Mouse (Mus musculus) spleen, postnatal 36 days (tissue): ENCODE measurements around the gene Gm9936.
"Not testable (repeated sequence)": the region's sequence is repeated elsewhere in the genome, so short reads cannot be mapped to it uniquely, and the experiment has no call there.

Experiments
- DNase-seq, 2 experiments: peaks; one replicate each; pipeline ENCODE4 v3.0.0; 2022; ENCODE audit warnings: low spot score in 2 of 2, mixed read lengths in 1 of 2

Gene Gm9936

DNA sequence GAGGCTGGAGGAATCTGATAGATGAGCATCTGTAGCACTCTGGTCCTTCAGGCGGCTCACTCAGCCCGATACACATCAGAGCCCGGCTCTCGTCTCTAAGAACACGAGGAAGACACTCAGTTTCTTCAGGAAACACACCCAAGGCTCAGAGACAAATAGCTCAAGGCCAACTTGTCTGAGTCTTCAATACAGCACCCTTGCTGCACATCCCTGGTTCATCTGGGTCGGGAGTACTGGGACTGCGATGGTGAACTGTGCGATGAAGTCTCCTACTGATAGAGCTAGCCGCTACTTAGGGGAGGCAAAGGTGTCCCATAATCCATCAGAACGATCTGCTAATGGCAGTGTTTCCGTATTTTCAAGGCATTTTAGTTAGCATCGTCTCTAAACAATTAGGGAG lies at the start of gene Gm9936:
Gene Gm9936, minus strand, starts transcription at position 101 of the 400 bp plus-strand sequence.
- no peak for DNase-seq

GRCm38 (mm10) chr5:114902413-114902812 lies 43.9 kb upstream of the Gm9936 start:
- DNase-seq, result peak; percentile 36

- no peak for DNase-seq
Observed at GRCm38 (mm10) chr5:114898857-114899256, 40.4 kb upstream of the Gm9936 start.

DNA sequence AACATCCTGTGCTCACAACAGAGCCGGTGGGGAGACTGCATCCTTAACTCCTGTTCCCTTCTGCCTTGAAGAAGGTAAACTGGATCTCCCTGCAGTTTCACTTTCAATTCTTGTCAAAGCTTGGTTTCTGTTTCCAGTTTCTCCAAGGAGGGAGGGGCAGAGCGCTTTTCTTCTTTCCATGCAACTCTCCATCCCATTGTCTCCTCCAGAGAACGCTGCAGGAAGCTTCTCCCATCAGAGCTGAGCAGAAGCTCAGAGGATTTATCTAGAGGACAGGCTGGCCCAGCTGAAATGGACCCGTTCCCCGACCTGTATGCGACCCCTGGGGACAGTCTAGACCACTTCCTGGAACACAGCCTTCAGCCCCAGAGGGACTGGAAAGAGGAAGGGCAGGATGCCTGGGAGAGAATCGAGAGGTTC lies 38.9 kb upstream of the Gm9936 start:
- no peak for DNase-seq

DNA sequence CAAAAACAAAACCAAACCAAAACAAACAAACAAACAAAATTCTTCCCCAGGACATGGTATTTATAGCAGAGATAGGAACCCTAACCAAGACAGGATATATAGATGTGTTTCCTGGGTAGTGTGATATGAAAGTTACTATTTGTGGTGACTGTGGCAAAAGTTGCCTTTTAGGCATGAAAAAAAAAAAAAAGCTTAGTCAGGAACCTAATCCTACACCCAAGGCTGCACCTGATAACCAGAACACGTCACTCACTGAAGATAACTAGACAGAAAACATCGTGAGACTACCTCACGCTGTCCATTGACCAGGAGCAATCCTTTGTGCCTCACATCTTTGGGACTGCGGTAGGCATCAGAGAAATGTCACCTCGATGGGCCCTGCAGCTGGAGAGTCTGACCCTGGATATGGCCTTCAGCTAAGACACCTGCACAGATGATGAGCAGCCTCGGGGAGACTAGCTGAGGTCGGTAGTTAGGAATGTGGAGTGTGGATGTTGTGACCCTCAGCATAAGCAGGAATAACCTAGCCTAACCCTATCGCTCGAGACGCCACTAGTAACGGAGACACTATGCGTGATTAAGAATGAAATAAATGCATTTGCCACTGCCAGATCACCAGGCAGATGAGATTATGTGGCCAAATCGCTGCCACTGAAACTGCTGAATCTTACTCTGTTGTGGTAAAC lies 38.3 kb upstream of the Gm9936 start, which contains the start of gene Oasl2:
Gene Oasl2, plus strand, starts transcription at position 249 of the 686 bp plus-strand sequence.
- no peak for DNase-seq

DNA sequence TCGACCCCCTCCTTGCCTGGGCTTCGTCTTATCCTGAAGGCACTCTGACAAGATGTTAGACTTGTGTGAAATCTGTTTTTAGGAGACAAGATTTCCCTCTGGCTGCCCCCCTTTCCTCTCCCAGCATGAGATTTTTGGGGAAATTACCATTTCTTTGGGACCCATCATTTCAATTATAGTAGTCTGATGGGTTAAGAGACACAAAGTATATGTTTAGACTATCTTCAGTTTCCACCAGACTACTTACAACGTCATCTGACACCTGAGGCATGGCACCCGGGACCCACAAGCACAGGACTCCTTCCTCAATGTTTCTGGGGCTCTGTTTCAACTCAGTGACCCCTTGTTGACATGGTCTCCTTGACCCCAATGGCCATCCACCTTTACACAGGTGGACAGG lies 37.1 kb upstream of the Gm9936 start:
- DNase-seq, result no peak

GRCm38 (mm10) chr5:114888995-114889394 lies 30.5 kb upstream of the Gm9936 start:
- DNase-seq, result no peak

DNA sequence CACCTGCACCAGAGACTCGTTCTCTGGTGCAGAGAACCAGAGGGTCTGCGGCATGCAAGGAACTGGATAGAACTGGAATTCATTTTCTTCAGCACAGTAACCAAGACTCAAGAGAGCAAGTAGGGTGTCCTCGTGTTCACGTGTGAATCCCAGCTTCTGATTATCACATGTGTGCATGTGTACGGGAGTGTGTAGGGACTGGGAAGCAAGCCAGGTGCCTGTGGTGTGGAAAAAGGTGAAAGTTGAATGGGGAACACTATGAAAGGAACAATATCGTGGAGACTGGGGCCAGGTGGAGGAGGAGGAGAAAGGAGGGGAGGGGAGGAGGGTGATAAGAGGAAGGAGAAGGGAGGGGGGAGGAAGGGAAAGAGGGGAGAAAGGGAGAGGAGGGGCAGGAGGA lies 28.3 kb upstream of the Gm9936 start:
- DNase-seq, result no peak

DNA sequence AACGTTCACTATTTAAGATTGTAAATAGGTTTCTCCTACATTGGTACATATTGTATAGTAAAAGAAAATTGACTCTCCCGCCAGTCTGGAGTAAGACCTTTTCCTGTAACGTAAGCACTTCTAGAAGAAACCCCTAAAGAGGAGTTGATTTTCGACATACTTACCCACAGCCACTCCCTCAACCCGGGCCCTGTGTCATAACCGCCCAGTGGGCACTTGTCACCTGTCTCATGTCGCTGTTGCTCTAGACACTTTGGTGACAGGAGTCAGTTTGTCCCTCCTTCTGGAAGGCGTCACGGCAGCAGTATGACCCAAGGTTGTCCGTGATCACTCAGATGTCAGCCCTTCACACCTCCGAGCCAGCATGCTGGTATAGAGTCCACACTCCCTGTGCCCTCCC lies 24.5 kb upstream of the Gm9936 start:
- DNase-seq, result no peak

GRCm38 (mm10) chr5:114882319-114882718 lies 23.8 kb upstream of the Gm9936 start:
- peak in 1 of 2 experiments; percentile 28 for DNase-seq

DNA sequence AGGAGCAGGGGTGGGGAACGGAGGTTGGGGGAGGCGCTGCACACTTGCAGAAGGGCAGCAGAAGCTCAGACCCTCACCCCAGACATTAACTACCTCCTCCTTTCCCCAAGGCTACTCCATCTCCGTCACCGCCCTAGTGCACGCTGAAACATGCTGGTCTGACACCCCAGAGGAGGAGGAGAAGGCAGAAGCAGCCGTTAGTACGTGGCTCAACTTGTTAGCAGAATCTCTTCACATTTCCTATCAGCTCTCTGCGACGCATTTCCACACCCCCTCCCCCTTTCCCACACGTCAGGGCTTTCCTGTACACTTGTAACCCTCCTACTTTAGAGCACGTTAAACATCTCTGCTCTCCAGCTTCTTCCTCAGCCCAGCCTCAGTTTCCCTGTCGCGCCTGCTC lies 20.9 kb upstream of the Gm9936 start:
- DNase-seq, result no peak

- no peak for DNase-seq
Observed at GRCm38 (mm10) chr5:114877487-114877886, 19.0 kb upstream of the Gm9936 start.

DNA sequence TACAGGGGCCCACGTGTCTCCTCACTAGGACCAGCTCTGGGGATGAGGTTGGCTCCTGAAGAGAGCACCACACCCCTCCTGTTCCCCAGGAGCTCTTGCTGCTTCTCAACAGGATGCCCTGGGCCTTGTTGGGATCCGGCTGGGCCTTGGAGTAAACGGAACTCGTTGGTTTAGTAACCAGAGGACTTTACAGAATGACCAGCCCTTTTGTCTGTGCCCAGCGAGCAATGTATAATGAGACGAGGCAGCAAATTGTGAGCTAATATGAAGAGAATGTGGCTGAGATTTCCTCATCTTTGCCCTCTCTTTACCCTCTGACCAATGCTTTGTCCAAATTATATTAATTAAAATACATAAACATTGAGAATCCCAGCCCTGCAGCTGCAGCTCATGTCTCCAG lies 17.8 kb upstream of the Gm9936 start:
- DNase-seq, result no peak

DNA sequence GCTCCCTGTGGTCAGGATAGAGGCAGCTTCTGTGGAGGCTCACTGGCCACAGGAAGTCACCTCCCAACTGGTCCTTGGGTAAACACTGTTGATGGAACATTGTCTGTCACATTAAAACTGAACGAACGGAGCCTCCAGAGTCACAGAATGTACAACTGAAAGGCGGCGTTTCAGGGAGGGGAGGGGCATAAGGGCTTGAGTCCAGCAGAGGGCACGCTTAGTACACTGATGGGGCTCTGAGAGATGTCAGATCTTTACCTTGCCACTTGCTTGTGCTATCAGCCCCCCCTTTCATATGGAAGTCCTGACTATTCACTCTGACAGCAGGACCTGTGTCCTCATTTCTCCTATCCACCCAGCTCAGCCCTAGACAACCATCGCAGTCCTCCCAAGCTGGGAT lies 17.4 kb upstream of the Gm9936 start:
- DNase-seq, result peak; percentile 28 to 32

DNA sequence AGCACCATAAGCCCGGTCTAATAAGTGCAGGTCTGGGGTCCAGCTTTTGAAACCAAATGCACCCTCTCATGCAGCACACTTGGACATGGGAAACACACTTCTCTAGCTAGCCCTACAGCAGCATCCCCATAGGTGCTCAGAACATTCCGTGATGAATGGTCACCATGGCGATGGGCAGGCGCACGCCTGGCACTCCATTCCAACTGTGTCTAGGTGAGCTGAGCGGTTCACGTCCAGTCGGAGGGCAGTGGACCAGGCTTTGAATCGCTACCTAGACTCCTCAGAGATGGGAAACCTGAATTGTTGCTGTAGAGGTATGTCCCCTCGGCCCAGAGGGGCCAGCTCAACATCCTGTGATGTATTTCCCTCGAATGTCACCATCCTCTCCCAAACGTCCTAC lies 6.8 kb upstream of the Gm9936 start:
- no peak for DNase-seq

- peak; percentile 63 to 68 for DNase-seq
Observed at GRCm38 (mm10) chr5:114864813-114865212, 6.3 kb upstream of the Gm9936 start.

- no peak for DNase-seq
Observed at GRCm38 (mm10) chr5:114861730-114862129, 3.2 kb upstream of the Gm9936 start.

DNA sequence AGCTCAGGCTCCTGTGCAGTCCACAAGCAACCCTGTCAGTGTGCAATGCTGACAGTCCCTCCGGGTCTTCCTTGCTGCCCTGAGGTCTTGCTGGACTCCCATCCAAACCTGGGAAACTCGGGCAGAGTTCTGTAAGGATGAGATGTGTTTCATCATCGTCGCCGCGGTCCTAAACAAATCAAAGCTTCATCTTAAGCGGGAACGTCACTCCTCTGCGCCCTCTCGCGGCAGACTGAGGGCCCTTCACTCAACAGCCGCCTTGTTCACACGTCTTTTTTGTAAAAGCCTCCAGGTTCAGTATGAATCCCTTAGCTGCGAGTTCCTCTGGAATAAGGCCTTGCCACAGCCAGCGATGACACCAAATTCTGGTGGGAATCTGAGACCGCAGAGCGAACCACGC lies 771 bp upstream of the Gm9936 start:
- peak; percentile 33 to 44 for DNase-seq

DNA sequence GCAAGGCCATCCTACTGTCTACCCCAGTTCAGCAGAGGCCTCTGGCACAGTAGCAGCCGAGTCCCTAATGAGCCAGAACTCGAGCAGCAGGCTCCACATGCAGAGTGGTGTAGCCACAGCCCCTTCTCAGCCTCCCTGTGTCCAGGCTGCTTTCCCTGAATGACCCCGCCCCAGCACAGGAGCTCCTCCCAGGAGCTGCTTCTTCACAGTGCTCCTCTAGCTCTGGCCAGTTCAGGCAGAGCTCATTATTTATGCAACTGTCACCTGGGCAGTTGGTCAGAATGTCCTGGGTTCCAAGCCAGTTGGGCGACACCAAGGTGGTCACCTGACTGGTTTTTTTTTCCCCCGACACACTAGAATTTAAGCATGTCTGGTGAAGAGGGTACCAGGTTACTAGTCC lies 5.1 kb downstream of the Gm9936 start, which contains the start of gene 4930519G04Rik:
Gene 4930519G04Rik, plus strand, starts transcription at position 301 of the 400 bp plus-strand sequence.
- DNase-seq, result not testable (repeated sequence)

GRCm38 (mm10) chr5:114851565-114852236 lies 6.8 kb downstream of the Gm9936 start:
- DNase-seq, result no peak

GRCm38 (mm10) chr5:114844371-114844770 lies 14.1 kb downstream of the Gm9936 start:
- DNase-seq, result not testable (repeated sequence)

DNA sequence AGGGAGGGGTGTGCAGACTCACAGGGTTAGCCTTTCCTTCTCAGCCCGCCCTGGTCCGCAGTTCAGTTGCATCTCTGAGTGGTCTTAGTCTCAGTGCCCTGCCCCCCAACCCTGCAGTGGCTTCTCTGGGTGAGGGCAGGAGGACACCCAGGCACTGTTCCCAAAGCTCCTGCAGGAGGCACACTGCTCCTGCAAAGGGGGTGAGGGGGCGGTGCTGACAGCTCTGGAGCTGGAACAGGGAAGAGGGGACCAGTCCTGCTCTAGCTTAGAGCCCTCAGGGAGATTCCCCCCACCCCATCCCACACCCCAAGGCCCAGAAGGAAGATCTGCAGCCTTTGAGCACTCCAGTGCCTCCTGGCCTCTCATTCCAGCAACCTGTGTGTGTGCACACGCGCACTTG lies 15.8 kb downstream of the Gm9936 start:
- no peak for DNase-seq

DNA sequence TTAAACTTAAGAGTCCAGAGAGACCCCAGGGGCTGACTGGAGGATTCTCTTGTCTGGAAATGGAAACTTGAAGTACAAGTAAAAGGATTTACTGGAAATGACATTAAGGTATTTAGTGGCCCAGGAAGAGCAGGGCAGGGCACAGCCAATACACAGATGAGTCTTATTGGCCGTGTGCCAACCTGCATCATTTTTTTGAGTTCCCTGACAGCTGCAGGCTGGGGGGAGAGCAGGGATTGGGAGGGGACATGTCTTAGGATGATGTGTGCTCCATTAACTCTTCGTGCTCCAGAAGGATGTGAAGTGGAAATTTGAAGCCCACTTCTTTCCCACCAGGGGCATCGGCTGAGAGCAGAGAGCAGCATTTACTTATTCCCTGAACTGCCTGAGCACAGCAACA lies 16.3 kb downstream of the Gm9936 start:
- DNase-seq, result not testable (repeated sequence)
